Mouse (Mus musculus) ES-Bruce4 (cell line): ENCODE results near the gene Mfn2.

Source experiments
- CTCF ChIP-seq: IDR thresholded peaks from one replicate; pipeline ENCODE4 v1.8.1; 2011; ENCODE audit warnings: low read depth, low read length
- EP300 ChIP-seq: IDR thresholded peaks from 2 replicates; pipeline ENCODE4 v1.6.1; 2011; ENCODE audit warnings: low read depth, low read length; ENCODE audit not compliant: insufficient read depth
- POLR2A ChIP-seq: IDR thresholded peaks from one replicate; pipeline ENCODE4 v1.8.1; 2011; ENCODE audit warnings: low read length; ENCODE audit not compliant: insufficient read depth

DNA sequence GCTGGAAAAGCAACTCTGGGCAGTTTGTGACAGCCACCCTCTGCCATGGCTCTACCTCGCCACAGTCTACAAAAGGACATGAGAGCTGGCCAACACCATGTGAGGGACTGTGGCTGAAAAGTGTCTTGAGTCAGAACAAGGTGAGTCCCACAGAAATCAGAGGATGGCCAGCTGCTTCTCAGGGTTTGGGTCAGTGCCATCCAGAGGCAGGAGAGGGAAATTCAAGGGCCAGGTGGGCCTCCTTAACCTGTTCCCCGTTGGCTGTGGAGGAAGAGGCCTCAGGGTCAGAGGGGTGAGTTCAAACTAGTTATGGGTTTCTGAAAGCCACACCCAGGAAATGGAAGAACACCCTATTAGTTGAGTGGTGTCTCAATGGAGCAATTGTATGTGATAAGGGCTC is 25.0 kb downstream of the Mfn2 start:
- no peak for TF ChIP-seq CTCF
- no peak for TF ChIP-seq POLR2A
- no peak for TF ChIP-seq EP300
